Mouse (Mus musculus): ENCODE data around the gene Hspbp1.

The Hspbp1 gene

GRCm38 (mm10) chr7:4631031-4631430, 53.8 kb downstream of the Hspbp1 start, which contains the start of gene Tmem86b:
TSS of gene Tmem86b (minus strand) at chr7:4631422.
- DNase-seq (ENCODE audit: low read depth), result no peak

GRCm38 (mm10) chr7:4630198-4630597, 54.7 kb downstream of the Hspbp1 start:
- no peak for DNase-seq (ENCODE audit: low read depth)

GRCm38 (mm10) chr7:4629586-4629985, 55.3 kb downstream of the Hspbp1 start:
- DNase-seq (ENCODE audit: low read depth), result no peak

GRCm38 (mm10) chr7:4625928-4626327, 58.9 kb downstream of the Hspbp1 start:
- DNase-seq (ENCODE audit: low read depth), result no peak

GRCm38 (mm10) chr7:4624343-4624742, 60.5 kb downstream of the Hspbp1 start:
- peak; percentile 59 for DNase-seq (ENCODE audit: low read depth)

GRCm38 (mm10) chr7:4623544-4624189, 61.2 kb downstream of the Hspbp1 start:
- DNase-seq (ENCODE audit: low read depth), result peak; percentile 83

- DNase-seq (ENCODE audit: low read depth), result peak; percentile 73
Measured at GRCm38 (mm10) chr7:4619979-4620378, 64.9 kb downstream of the Hspbp1 start.

GRCm38 (mm10) chr7:4613740-4614403, 71.0 kb downstream of the Hspbp1 start:
- peak; percentile 75 for DNase-seq (ENCODE audit: low read depth)

- DNase-seq (ENCODE audit: low read depth), result no peak
Measured at GRCm38 (mm10) chr7:4612956-4613355, 71.9 kb downstream of the Hspbp1 start.

GRCm38 (mm10) chr7:4612386-4612785, 72.5 kb downstream of the Hspbp1 start:
- DNase-seq (ENCODE audit: low read depth), result no peak

GRCm38 (mm10) chr7:4611921-4612341, 72.9 kb downstream of the Hspbp1 start:
- DNase-seq (ENCODE audit: low read depth), result no peak

GRCm38 (mm10) chr7:4611511-4611910, 73.4 kb downstream of the Hspbp1 start:
- DNase-seq (ENCODE audit: low read depth), result no peak
